Mouse (Mus musculus): ENCODE measurements at regions not wholly inside any gene's neighbourhood (a gene's known extent, or its start where the extent isn't known, plus 50 kb on each side); places are given as distances from the start of the nearest gene placed in this dataset.

- TF ChIP-seq NRF1 (IDR thresholded peaks at IDR 0.05; ENCODE audit: insufficient read depth, low read depth, low read length, poor library complexity, severe bottlenecking) (no peak), EP300 (IDR thresholded peaks at IDR 0.05; ENCODE audit: low read depth in 1 of 2, low read length in 2 of 2) (no peak), GATA1 (IDR thresholded peaks at IDR 0.05; ENCODE audit: low read depth, low read length) (no peak), MAFK (IDR thresholded peaks at IDR 0.05; ENCODE audit: borderline replicate concordance, low read depth, low read length) (no peak), NELFE (IDR thresholded peaks at IDR 0.05; ENCODE audit: low read depth, low read length) (no peak), CTCF (IDR thresholded peaks at IDR 0.05 in 2 of 3, conservative IDR thresholded peaks at IDR 0.05 in 1 of 3; ENCODE audit: control insufficient read depth in 1 of 3, insufficient read depth in 1 of 3, low read depth in 2 of 3, low read length in 3 of 3, poor library complexity in 1 of 3, severe bottlenecking in 1 of 3) (no peak), ETS1 (IDR thresholded peaks at IDR 0.05; ENCODE audit: low read depth, low read length) (no peak), MYB (IDR thresholded peaks at IDR 0.05; ENCODE audit: low read depth, low read length) (no peak), CHD2 (IDR thresholded peaks at IDR 0.05; ENCODE audit: low read length) (no peak), ZMIZ1 (IDR thresholded peaks at IDR 0.05; ENCODE audit: low read depth, low read length) (no peak), UBTF (IDR thresholded peaks at IDR 0.05; ENCODE audit: borderline replicate concordance, insufficient read depth, low read depth, low read length) (no peak), SMC3 (IDR thresholded peaks at IDR 0.05; ENCODE audit: low read depth, low read length) (no peak), MEF2A (IDR thresholded peaks at IDR 0.05; ENCODE audit: extremely low read depth, insufficient replicate concordance, low read depth, low read length, poor library complexity, severe bottlenecking) (no peak)
Measured at GRCm38 (mm10) chr7:73269626-73270025, 105.7 kb upstream of the Rgma start.

Data from MEL (cell line).